Mouse (Mus musculus): Measurements from ENCODE around the gene Xrcc5. TPM values are rescaled to one million over a fixed set of nuclear protein-coding genes. Genes with fewer than 3 reads are reported as not detected.

The Xrcc5 gene
- total and polyA plus RNA-seq, 2 experiments from 2014 or later, result 12.7 to 12.8 TPM

DNA sequence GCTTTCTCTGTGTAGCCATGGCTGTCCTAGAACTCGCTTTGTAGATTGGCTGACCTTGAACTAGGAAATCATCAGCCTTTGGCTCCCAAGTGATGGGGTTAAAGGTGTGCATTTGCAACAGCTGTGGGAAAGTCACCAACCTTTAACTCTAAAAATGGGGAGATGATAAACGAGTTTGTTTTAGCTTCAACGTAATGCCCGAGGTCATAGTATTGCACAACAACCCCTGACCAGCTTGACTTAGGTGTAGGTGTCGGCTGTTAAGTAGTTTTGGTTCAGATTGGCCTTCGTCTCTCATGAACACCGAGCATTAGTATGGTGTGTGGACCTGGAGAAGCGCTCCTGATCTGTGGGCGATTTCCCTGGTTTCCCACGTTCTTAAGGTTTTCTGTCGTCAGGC lies 27.6 kb downstream of the Xrcc5 start:
- Histone ChIP-seq H3K27ac (ENCODE audit: low read depth, low read length) (no peak overlapping the region), H3K9me3 (ENCODE audit: low read length) (no peaks in the 10 kb centered on the region), H3K4me3 (ENCODE audit: low read depth, low read length) (no peak overlapping the region), H3K36me3 (ENCODE audit: insufficient read depth) (peaks cover 13% of the 10 kb centered on the region), H3K4me2 (ENCODE audit: low read depth) (no peak overlapping the region), H3K9ac (no peak overlapping the region), H3K27me3 (ENCODE audit: insufficient read depth, low read length) (no peaks in the 10 kb centered on the region), H3K4me1 (ENCODE audit: insufficient read depth) (no peaks in the 10 kb centered on the region)
- DNase-seq (no peak), ATAC-seq (no peak)
- TF ChIP-seq CTCF (IDR thresholded peaks at IDR 0.05; ENCODE audit: low read depth), result no peak
- WGBS, result 92% methylated on average over 11 of the region's 11 CpGs

GRCm38 (mm10) chr1:72336780-72337179 lies 29.6 kb downstream of the Xrcc5 start:
- DNase-seq, result no peak
- H3K4me3 ChIP-seq (ENCODE audit: low read depth, low read length), result no peak overlapping the region
- H3K4me2 ChIP-seq (ENCODE audit: low read depth), result no peak overlapping the region
- no peaks in the 10 kb centered on the region for H3K4me1 ChIP-seq (ENCODE audit: insufficient read depth)
- no peak overlapping the region for H3K9ac ChIP-seq
- no peak for TF ChIP-seq CTCF (IDR thresholded peaks at IDR 0.05; ENCODE audit: low read depth)
- ATAC-seq, result no peak
- peaks cover 18% of the 10 kb centered on the region for H3K36me3 ChIP-seq (ENCODE audit: insufficient read depth)
- no peaks in the 10 kb centered on the region for H3K9me3 ChIP-seq (ENCODE audit: low read length)
- H3K27ac ChIP-seq (ENCODE audit: low read depth, low read length), result no peak overlapping the region
- WGBS, result 94% methylated on average over 8 of the region's 8 CpGs
- H3K27me3 ChIP-seq (ENCODE audit: insufficient read depth, low read length), result no peaks in the 10 kb centered on the region

DNA sequence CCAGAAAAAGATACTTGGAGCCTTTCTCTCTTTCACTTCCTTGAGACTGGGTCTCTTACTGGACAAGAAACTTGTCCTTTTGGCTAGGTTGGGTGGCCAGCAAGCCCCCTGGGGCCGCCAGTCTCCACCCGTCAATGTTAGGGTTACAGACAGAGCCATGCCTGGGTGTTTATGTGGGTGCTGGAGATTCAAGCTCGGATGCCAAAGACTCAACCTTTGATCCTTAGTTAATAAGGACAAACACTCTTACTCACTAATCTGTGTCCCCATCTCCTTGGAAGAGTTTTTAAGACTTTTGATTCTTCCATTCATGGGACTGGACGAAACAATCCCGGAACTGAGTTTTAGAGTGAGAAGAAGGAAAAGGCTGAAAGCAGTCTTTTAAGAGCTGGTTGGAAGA lies 31.1 kb downstream of the Xrcc5 start:
- no peak for ATAC-seq
- Histone ChIP-seq H3K36me3 (ENCODE audit: insufficient read depth) (peaks cover 18% of the 10 kb centered on the region), H3K4me1 (ENCODE audit: insufficient read depth) (no peaks in the 10 kb centered on the region), H3K27ac (ENCODE audit: low read depth, low read length) (no peak overlapping the region), H3K9me3 (ENCODE audit: low read length) (no peaks in the 10 kb centered on the region), H3K27me3 (ENCODE audit: insufficient read depth, low read length) (no peaks in the 10 kb centered on the region), H3K9ac (no peak overlapping the region), H3K4me2 (ENCODE audit: low read depth) (no peak overlapping the region), H3K4me3 (ENCODE audit: low read depth, low read length) (no peak overlapping the region)
- no peak for DNase-seq
- 93% methylated on average over 5 of the region's 5 CpGs for WGBS
- TF ChIP-seq CTCF (IDR thresholded peaks at IDR 0.05; ENCODE audit: low read depth), result no peak

DNA sequence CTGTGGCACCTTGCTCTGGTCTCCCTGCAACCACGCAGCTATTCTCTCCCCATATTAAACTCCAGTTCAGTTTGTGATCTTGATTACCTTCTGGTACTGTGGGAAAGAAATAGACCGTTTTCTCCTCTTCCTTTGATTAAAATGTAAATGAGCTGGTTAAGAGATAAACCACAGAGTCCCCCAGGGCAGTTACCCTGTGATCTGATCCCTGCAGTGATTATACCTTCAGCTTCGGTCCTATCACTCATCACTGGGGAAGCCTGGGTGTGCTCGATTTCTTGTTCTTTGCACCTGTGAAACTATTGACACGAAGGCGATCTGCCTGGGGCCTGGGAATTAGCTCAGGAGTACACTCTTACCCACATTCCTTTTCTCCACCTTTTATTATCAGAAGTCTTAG lies 40.7 kb downstream of the Xrcc5 start:
- Histone ChIP-seq H3K36me3 (ENCODE audit: insufficient read depth) (no peaks in the 10 kb centered on the region; the same call in 1 of the 2 replicates), H3K9ac (no peak overlapping the region), H3K4me1 (ENCODE audit: insufficient read depth) (no peaks in the 10 kb centered on the region), H3K27me3 (ENCODE audit: insufficient read depth, low read length) (no peaks in the 10 kb centered on the region), H3K9me3 (ENCODE audit: low read length) (no peaks in the 10 kb centered on the region), H3K4me2 (ENCODE audit: low read depth) (no peak overlapping the region), H3K27ac (ENCODE audit: low read depth, low read length) (no peak overlapping the region), H3K4me3 (ENCODE audit: low read depth, low read length) (no peak overlapping the region)
- ATAC-seq (no peak), DNase-seq (no peak)
- WGBS, result 87% methylated on average over 6 of the region's 6 CpGs
- no peak for TF ChIP-seq CTCF (IDR thresholded peaks at IDR 0.05; ENCODE audit: low read depth)

- no peak overlapping the region for H3K27ac ChIP-seq (ENCODE audit: low read depth, low read length)
- WGBS, result 96% methylated on average over 2 of the region's 2 CpGs
- no peaks in the 10 kb centered on the region for H3K9me3 ChIP-seq (ENCODE audit: low read length)
- no peaks in the 10 kb centered on the region for H3K27me3 ChIP-seq (ENCODE audit: insufficient read depth, low read length)
- no peak for TF ChIP-seq CTCF (IDR thresholded peaks at IDR 0.05; ENCODE audit: low read depth)
- H3K9ac ChIP-seq, result no peak overlapping the region
- no peak overlapping the region for H3K4me2 ChIP-seq (ENCODE audit: low read depth)
- ATAC-seq, result no peak
- H3K4me3 ChIP-seq (ENCODE audit: low read depth, low read length), result no peak overlapping the region
- DNase-seq, result no peak
- H3K36me3 ChIP-seq (ENCODE audit: insufficient read depth), result 0 out of 2 replicates have a peak, but pooled peaks cover under 1% of the 10 kb centered on the region
- no peaks in the 10 kb centered on the region for H3K4me1 ChIP-seq (ENCODE audit: insufficient read depth)
Observed at GRCm38 (mm10) chr1:72354856-72355255, 47.6 kb downstream of the Xrcc5 start.

- ATAC-seq (no peak), DNase-seq (no peak)
- Histone ChIP-seq H3K4me2 (ENCODE audit: low read depth) (no peak overlapping the region), H3K4me3 (ENCODE audit: low read depth, low read length) (no peak overlapping the region), H3K27me3 (ENCODE audit: insufficient read depth, low read length) (no peaks in the 10 kb centered on the region), H3K4me1 (ENCODE audit: insufficient read depth) (no peaks in the 10 kb centered on the region), H3K9ac (no peak overlapping the region), H3K36me3 (ENCODE audit: insufficient read depth) (0 out of 2 replicates have a peak, but pooled peaks cover 4% of the 10 kb centered on the region), H3K27ac (ENCODE audit: low read depth, low read length) (no peak overlapping the region), H3K9me3 (ENCODE audit: low read length) (no peaks in the 10 kb centered on the region)
- 44% methylated on average over 2 of the region's 2 CpGs for WGBS
- TF ChIP-seq CTCF (IDR thresholded peaks at IDR 0.05; ENCODE audit: low read depth), result no peak
Observed at GRCm38 (mm10) chr1:72358216-72358615, 51.0 kb downstream of the Xrcc5 start.

DNA sequence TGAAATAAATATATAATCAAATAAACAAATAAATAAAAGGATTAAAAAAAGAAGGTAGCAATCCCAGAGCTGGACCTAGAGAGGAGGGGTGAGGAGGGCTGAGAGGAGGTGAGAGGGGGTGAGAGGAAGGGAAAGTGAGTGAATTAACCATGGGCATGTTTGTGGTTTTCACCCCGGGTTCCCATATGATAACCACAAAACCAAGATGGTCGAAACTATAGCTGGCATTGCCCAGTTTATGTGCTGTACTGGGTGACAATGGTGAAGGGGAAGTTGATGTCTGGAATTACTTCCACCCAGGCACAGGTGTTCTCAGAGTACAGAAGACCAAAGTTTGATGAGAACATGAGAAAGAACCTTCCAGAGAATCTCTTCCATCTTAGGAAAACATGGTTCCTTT lies 52.2 kb downstream of the Xrcc5 start:
- no peak overlapping the region for H3K4me3 ChIP-seq (ENCODE audit: low read depth, low read length)
- ATAC-seq (no peak), DNase-seq (no peak)
- H3K36me3 ChIP-seq (ENCODE audit: insufficient read depth), result 0 out of 2 replicates have a peak, but pooled peaks cover 4% of the 10 kb centered on the region
- H3K9me3 ChIP-seq (ENCODE audit: low read length), result no peaks in the 10 kb centered on the region
- no peak overlapping the region for H3K27ac ChIP-seq (ENCODE audit: low read depth, low read length)
- H3K4me2 ChIP-seq (ENCODE audit: low read depth), result no peak overlapping the region
- H3K4me1 ChIP-seq (ENCODE audit: insufficient read depth), result no peaks in the 10 kb centered on the region
- 91% methylated on average over 2 of the region's 2 CpGs for WGBS
- H3K9ac ChIP-seq, result no peak overlapping the region
- no peak for TF ChIP-seq CTCF (IDR thresholded peaks at IDR 0.05; ENCODE audit: low read depth)
- H3K27me3 ChIP-seq (ENCODE audit: insufficient read depth, low read length), result no peaks in the 10 kb centered on the region

DNA sequence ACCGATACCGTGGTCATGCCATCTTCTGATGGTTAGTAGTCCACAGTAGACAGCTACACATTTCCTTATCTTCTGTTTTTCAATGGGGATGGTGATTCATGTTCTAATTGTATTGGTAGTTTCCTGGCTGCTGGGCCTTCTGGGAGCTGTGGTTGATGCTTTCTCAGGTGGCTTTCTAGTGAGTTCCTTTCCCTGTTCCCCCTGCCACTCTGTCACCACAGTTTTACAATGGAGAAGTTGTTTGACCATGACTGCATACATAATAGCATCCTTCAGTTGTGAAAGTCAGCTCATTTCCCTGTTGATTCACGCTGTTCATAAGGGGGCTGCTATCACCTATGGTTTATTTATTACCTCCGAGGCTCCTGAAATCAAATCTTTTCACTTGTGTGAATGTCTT lies 53.6 kb downstream of the Xrcc5 start:
- Histone ChIP-seq H3K9ac (no peak overlapping the region), H3K36me3 (ENCODE audit: insufficient read depth) (0 out of 2 replicates have a peak, but pooled peaks cover 4% of the 10 kb centered on the region), H3K4me2 (ENCODE audit: low read depth) (no peak overlapping the region), H3K4me1 (ENCODE audit: insufficient read depth) (no peaks in the 10 kb centered on the region), H3K9me3 (ENCODE audit: low read length) (no peaks in the 10 kb centered on the region), H3K27ac (ENCODE audit: low read depth, low read length) (no peak overlapping the region), H3K27me3 (ENCODE audit: insufficient read depth, low read length) (no peaks in the 10 kb centered on the region), H3K4me3 (ENCODE audit: low read depth, low read length) (no peak overlapping the region)
- TF ChIP-seq CTCF (IDR thresholded peaks at IDR 0.05; ENCODE audit: low read depth), result no peak
- 92% methylated on average over 4 of the region's 4 CpGs for WGBS
- no peak for DNase-seq
- no peak for ATAC-seq

All from forebrain, postnatal 0 days (tissue).